Mouse (Mus musculus) C2C12 (cell line): Measurements from ENCODE around the gene Elmo3.

Experiments
- CEBPB ChIP-seq: IDR thresholded peaks from one replicate; pipeline ENCODE4 v1.6.1; 2011; ENCODE audit warnings: low read depth, mild to moderate bottlenecking, control low read depth, moderate library complexity
- CTCF ChIP-seq: IDR thresholded peaks from one replicate; pipeline ENCODE4 v1.5.1; 2011; ENCODE audit not compliant: control insufficient read depth, insufficient read depth, insufficient read length
- MAX ChIP-seq: IDR thresholded peaks from one replicate; pipeline ENCODE4 v1.6.1; 2011; ENCODE audit warnings: mild to moderate bottlenecking, control low read depth
- MYOD1 ChIP-seq: IDR thresholded peaks from one replicate; pipeline ENCODE4 v1.6.1; 2011; ENCODE audit warnings: low read depth; ENCODE audit not compliant: control insufficient read depth, insufficient read length
- USF1 ChIP-seq: IDR thresholded peaks from one replicate; pipeline ENCODE4 v1.6.1; 2011; ENCODE audit warnings: low read depth, mild to moderate bottlenecking, control low read depth, moderate library complexity

GRCm38 (mm10) chr8:105346611-105347427 lies 41.4 kb downstream of the Elmo3 start:
- TF ChIP-seq CTCF (no peak), USF1 (no peak), CEBPB (peak; percentile 2), MYOD1 (no peak), MAX (peak; percentile 11)
